Mouse (Mus musculus) forebrain, embryonic 13.5 days (tissue): ENCODE measurements around the gene Tmem136. TPM values are rescaled to one million over a fixed set of nuclear protein-coding genes. Genes with fewer than 3 reads are reported as not detected.

Source experiments
- ATAC-seq: fragments of 200-750 bp; cut with Nextera tagmentation; 2 replicates; pipeline ENCODE4 v1.8.0; 2017
- H3K27ac ChIP-seq: fragments of 300-500 bp; sonication (generic); 2 replicates; pipeline ENCODE4 v1.5.1; 2015; ENCODE audit warnings: inconsistent platforms, mild to moderate bottlenecking, moderate library complexity
- H3K27me3 ChIP-seq: fragments of 300-500 bp; sonication (generic); 2 replicates; pipeline ENCODE4 v1.6.1; 2015; ENCODE audit warnings: mild to moderate bottlenecking, inconsistent platforms
- H3K36me3 ChIP-seq: fragments of 300-500 bp; sonication (generic); 2 replicates; pipeline ENCODE4 v1.6.1; 2015; ENCODE audit warnings: mild to moderate bottlenecking, inconsistent platforms; ENCODE audit not compliant: poor library complexity, severe bottlenecking
- H3K4me1 ChIP-seq: fragments of 300-500 bp; sonication (generic); 2 replicates; pipeline ENCODE4 v1.6.1; 2015; ENCODE audit warnings: inconsistent platforms
- H3K4me2 ChIP-seq: fragments of 300-500 bp; sonication (generic); 2 replicates; pipeline ENCODE4 v1.6.1; 2015; ENCODE audit warnings: inconsistent platforms, mild to moderate bottlenecking, moderate library complexity
- H3K4me3 ChIP-seq: fragments of 300-500 bp; sonication (generic); 2 replicates; pipeline ENCODE4 v1.5.1; 2015; ENCODE audit warnings: mild to moderate bottlenecking, inconsistent platforms
- H3K9ac ChIP-seq: fragments of 300-500 bp; sonication (generic); 2 replicates; pipeline ENCODE4 v1.6.1; 2015; ENCODE audit warnings: mild to moderate bottlenecking, inconsistent platforms
- H3K9me3 ChIP-seq: fragments of 300-500 bp; sonication (generic); replicated peaks from 2 replicates; pipeline ENCODE4 v1.6.1; 2016; ENCODE audit warnings: inconsistent platforms
- WGBS: fragments of 180-500 bp; shearing (Covaris S2); methylation state at CpG from one replicate; pipeline ENCODE4 v1.1.7; 2015; 5-methylcytosine and 5-hydroxymethylcytosine counted together
- polyA plus RNA-seq: library from polyadenylated mRNA; unstranded; fragments of >200 nt; fragmentation: Nextera tagmentation; extraction: Ambion mirVana; gene quantifications from 2 replicates; pipeline ENCODE4 v1.2.1, GENCODE M21; 2015

Tmem136 gene
- 8.9 and 10.1 TPM in 2 replicates for polyA plus RNA-seq

- Histone ChIP-seq H3K4me1 (peaks cover 19% of the 10 kb centered on the region), H3K36me3 (peaks cover 8% of the 10 kb centered on the region), H3K27me3 (no peaks in the 10 kb centered on the region), H3K4me3 (peak within 1 kb of the TSS; percentile 92), H3K4me2 (peak within 1 kb of the TSS; percentile 83), H3K9me3 (no peaks in the 10 kb centered on the region), H3K27ac (no peak within 1 kb of the TSS; the same call in 1 of the 2 replicates), H3K9ac (peak within 1 kb of the TSS; percentile 91)
- WGBS: 3% methylated on average over 55 of the region's 55 CpGs
- ATAC-seq: peak; percentile 97
Observed at GRCm38 (mm10) chr9:43116134-43116996, at the start of gene Tmem136. Tmem136 (minus strand) TSS chr9:43116570.

- no peak for ATAC-seq
- WGBS: 86% methylated on average over 6 of the region's 6 CpGs
- no peaks in the 10 kb centered on the region for H3K4me1 ChIP-seq
- H3K27me3 ChIP-seq: no peaks in the 10 kb centered on the region
- no peak overlapping the region for H3K4me3 ChIP-seq
- H3K27ac ChIP-seq: no peak overlapping the region
- no peaks in the 10 kb centered on the region for H3K36me3 ChIP-seq
- H3K9ac ChIP-seq: no peak overlapping the region
- H3K9me3 ChIP-seq: no peaks in the 10 kb centered on the region
- H3K4me2 ChIP-seq: no peak overlapping the region
Observed at GRCm38 (mm10) chr9:43155960-43156359, 39.6 kb upstream of the Tmem136 start.

GRCm38 (mm10) chr9:43151779-43152178 lies 35.4 kb upstream of the Tmem136 start:
- H3K4me3 ChIP-seq: no peak overlapping the region
- H3K27me3 ChIP-seq: no peaks in the 10 kb centered on the region
- no peak overlapping the region for H3K9ac ChIP-seq
- no peak overlapping the region for H3K27ac ChIP-seq
- no peak overlapping the region for H3K4me2 ChIP-seq
- ATAC-seq: no peak
- H3K36me3 ChIP-seq: no peaks in the 10 kb centered on the region
- H3K9me3 ChIP-seq: no peaks in the 10 kb centered on the region
- H3K4me1 ChIP-seq: peaks cover 6% of the 10 kb centered on the region; the same call in 1 of the 2 replicates
- 78% methylated on average over 6 of the region's 6 CpGs for WGBS

GRCm38 (mm10) chr9:43150957-43151356 lies 34.6 kb upstream of the Tmem136 start:
- Histone ChIP-seq H3K9me3 (no peaks in the 10 kb centered on the region), H3K27me3 (no peaks in the 10 kb centered on the region), H3K4me2 (no peak overlapping the region), H3K4me1 (peaks cover 6% of the 10 kb centered on the region; the same call in 1 of the 2 replicates), H3K9ac (no peak overlapping the region), H3K4me3 (no peak overlapping the region), H3K36me3 (no peaks in the 10 kb centered on the region), H3K27ac (no peak overlapping the region)
- 85% methylated on average over 9 of the region's 9 CpGs for WGBS
- ATAC-seq: no peak

- Histone ChIP-seq H3K27ac (no peak overlapping the region), H3K4me1 (peaks cover 6% of the 10 kb centered on the region; the same call in 1 of the 2 replicates), H3K27me3 (no peaks in the 10 kb centered on the region), H3K36me3 (no peaks in the 10 kb centered on the region), H3K9ac (no peak overlapping the region), H3K4me2 (no peak overlapping the region), H3K9me3 (no peaks in the 10 kb centered on the region), H3K4me3 (no peak overlapping the region)
- ATAC-seq: no peak
- 63% methylated on average over 10 of the region's 10 CpGs for WGBS
Observed at GRCm38 (mm10) chr9:43150075-43150474, 33.7 kb upstream of the Tmem136 start.

- Histone ChIP-seq H3K4me1 (peaks cover 6% of the 10 kb centered on the region; the same call in 1 of the 2 replicates), H3K27ac (no peak overlapping the region), H3K9me3 (no peaks in the 10 kb centered on the region), H3K4me2 (no peak overlapping the region), H3K36me3 (no peaks in the 10 kb centered on the region), H3K4me3 (no peak overlapping the region), H3K27me3 (no peaks in the 10 kb centered on the region), H3K9ac (no peak overlapping the region)
- ATAC-seq: no peak
- 88% methylated on average over 3 of the region's 3 CpGs for WGBS
Observed at GRCm38 (mm10) chr9:43149498-43149897, 33.1 kb upstream of the Tmem136 start.

- no peak for ATAC-seq
- H3K27ac ChIP-seq: no peak overlapping the region
Observed at GRCm38 (mm10) chr9:43145196-43145595, 28.8 kb upstream of the Tmem136 start.

GRCm38 (mm10) chr9:43144206-43144810 lies 27.9 kb upstream of the Tmem136 start:
- Histone ChIP-seq H3K4me3 (no peak overlapping the region), H3K9ac (no peak overlapping the region), H3K4me2 (no peak overlapping the region), H3K27ac (no peak overlapping the region), H3K9me3 (no peaks in the 10 kb centered on the region), H3K36me3 (no peaks in the 10 kb centered on the region), H3K27me3 (no peaks in the 10 kb centered on the region), H3K4me1 (no peaks in the 10 kb centered on the region)
- ATAC-seq: no peak
- 72% methylated on average over 12 of the region's 12 CpGs for WGBS

More at GRCm38 (mm10) chr9:43145196-43145595, 28.8 kb upstream of the Tmem136 start:
- Histone ChIP-seq H3K36me3 (no peaks in the 10 kb centered on the region), H3K9me3 (no peaks in the 10 kb centered on the region), H3K4me3 (no peak overlapping the region), H3K4me2 (no peak overlapping the region), H3K9ac (no peak overlapping the region), H3K27me3 (no peaks in the 10 kb centered on the region), H3K4me1 (peaks cover 3% of the 10 kb centered on the region; the same call in 1 of the 2 replicates)
- 86% methylated on average over 4 of the region's 4 CpGs for WGBS

GRCm38 (mm10) chr9:43141839-43142238 lies 25.5 kb upstream of the Tmem136 start:
- no peak for ATAC-seq
- H3K4me1 ChIP-seq: no peaks in the 10 kb centered on the region
- WGBS: 7% methylated on average over 4 of the region's 4 CpGs
- no peak overlapping the region for H3K27ac ChIP-seq
- no peak overlapping the region for H3K4me2 ChIP-seq
- H3K9ac ChIP-seq: no peak overlapping the region
- no peak overlapping the region for H3K4me3 ChIP-seq
- H3K27me3 ChIP-seq: no peaks in the 10 kb centered on the region
- no peaks in the 10 kb centered on the region for H3K9me3 ChIP-seq
- no peaks in the 10 kb centered on the region for H3K36me3 ChIP-seq

GRCm38 (mm10) chr9:43133525-43133924 lies 17.2 kb upstream of the Tmem136 start:
- Histone ChIP-seq H3K27ac (no peak overlapping the region), H3K4me2 (no peak overlapping the region), H3K9me3 (no peaks in the 10 kb centered on the region), H3K4me1 (no peaks in the 10 kb centered on the region), H3K4me3 (no peak overlapping the region), H3K9ac (no peak overlapping the region), H3K36me3 (no peaks in the 10 kb centered on the region), H3K27me3 (no peaks in the 10 kb centered on the region)
- 89% methylated on average over 3 of the region's 3 CpGs for WGBS
- no peak for ATAC-seq

- no peak for ATAC-seq
- Histone ChIP-seq H3K27me3 (no peaks in the 10 kb centered on the region), H3K4me1 (no peaks in the 10 kb centered on the region), H3K27ac (no peak overlapping the region), H3K4me2 (no peak overlapping the region), H3K4me3 (no peak overlapping the region), H3K36me3 (no peaks in the 10 kb centered on the region), H3K9ac (no peak overlapping the region), H3K9me3 (no peaks in the 10 kb centered on the region)
- WGBS: 27% methylated on average over 4 of the region's 4 CpGs
Observed at GRCm38 (mm10) chr9:43132380-43132779, 16.0 kb upstream of the Tmem136 start.

- no peaks in the 10 kb centered on the region for H3K27me3 ChIP-seq
- H3K36me3 ChIP-seq: no peaks in the 10 kb centered on the region
- H3K4me3 ChIP-seq: no peak overlapping the region
- no peaks in the 10 kb centered on the region for H3K4me1 ChIP-seq
- no peak for ATAC-seq
- no peak overlapping the region for H3K27ac ChIP-seq
- H3K9me3 ChIP-seq: no peaks in the 10 kb centered on the region
- no peak overlapping the region for H3K9ac ChIP-seq
- no peak overlapping the region for H3K4me2 ChIP-seq
- WGBS: 77% methylated on average over 5 of the region's 5 CpGs
Observed at GRCm38 (mm10) chr9:43131940-43132339, 15.6 kb upstream of the Tmem136 start.
